Mouse (Mus musculus) G1E (cell line): ENCODE measurements around the gene Ttc3.

Experiments
- CTCF ChIP-seq: IDR thresholded peaks from 2 replicates; pipeline ENCODE4 v1.5.1; 2012; ENCODE audit warnings: low read depth, low read length, inconsistent platforms, mixed read lengths
- GATA1 ChIP-seq: IDR thresholded peaks from 2 replicates; pipeline ENCODE4 v1.6.1; 2012; ENCODE audit warnings: borderline replicate concordance, low read length, inconsistent platforms, mixed read lengths

- no peak for TF ChIP-seq CTCF
- no peak for TF ChIP-seq GATA1
Observed at GRCm38 (mm10) chr16:94411287-94411686, 40.9 kb downstream of the Ttc3 start.
